Mouse (Mus musculus) hindbrain, postnatal 0 days (tissue): ENCODE data around the gene Gm8369. TPM values are rescaled to one million over a fixed set of nuclear protein-coding genes. Genes with fewer than 3 reads are reported as not detected.
"Not testable (repeated sequence)": the region's sequence is repeated elsewhere in the genome, so short reads cannot be mapped to it uniquely, and the experiment has no call there.

Experiments used
- ATAC-seq: fragments of 200-750 bp; cut with Nextera tagmentation; 2 replicates; pipeline ENCODE4 v1.8.0; 2017; ENCODE audit warnings: mild to moderate bottlenecking, moderate TSS enrichment, moderate library complexity
- DNase-seq: peaks from one replicate; pipeline ENCODE4 v3.0.0-alpha.2; 2015; ENCODE audit warnings: low spot score
- H3K27ac ChIP-seq: fragments of 300-500 bp; sonication (generic); 2 replicates; pipeline ENCODE4 v1.5.1; 2014; ENCODE audit warnings: mild to moderate bottlenecking
- H3K27me3 ChIP-seq: fragments of 300-500 bp; sonication (generic); 2 replicates; pipeline ENCODE4 v1.6.1; 2014; ENCODE audit warnings: low read length, mixed read lengths; ENCODE audit not compliant: insufficient read depth
- H3K36me3 ChIP-seq: fragments of 300-500 bp; sonication (generic); 2 replicates; pipeline ENCODE4 v1.6.1; 2014; ENCODE audit warnings: low read length, mixed read lengths; ENCODE audit not compliant: insufficient read depth
- H3K4me1 ChIP-seq: fragments of 300-500 bp; sonication (generic); 2 replicates; pipeline ENCODE4 v1.6.1; 2014; ENCODE audit warnings: antibody characterized with exemption, low read length, mixed read lengths; ENCODE audit not compliant: insufficient read depth
- H3K4me2 ChIP-seq: fragments of 300-500 bp; sonication (generic); 2 replicates; pipeline ENCODE4 v1.6.1; 2014; ENCODE audit warnings: low read depth, mild to moderate bottlenecking, low read length, moderate library complexity, mixed read lengths
- H3K4me3 ChIP-seq: fragments of 300-500 bp; sonication (generic); 2 replicates; pipeline ENCODE4 v1.5.1; 2014; ENCODE audit warnings: low read length
- H3K9ac ChIP-seq: fragments of 300-500 bp; sonication (generic); replicated peaks from 2 replicates; pipeline ENCODE4 v1.6.1; 2014; ENCODE audit warnings: mild to moderate bottlenecking, low read length, moderate library complexity, mixed read lengths
- H3K9me3 ChIP-seq: fragments of 300-500 bp; sonication (generic); 2 replicates; pipeline ENCODE4 v1.6.1; 2016; ENCODE audit warnings: low read length, mixed read lengths
- CTCF ChIP-seq: IDR thresholded peaks from 2 replicates; pipeline ENCODE4 v1.5.1; 2016; ENCODE audit warnings: antibody characterized with exemption, control low read depth, low read depth
- WGBS: fragments of 180-500 bp; shearing (Covaris S2); extraction: QIAGEN DNeasy Blood & Tissue Kit; methylation state at CpG from one replicate; pipeline ENCODE4 v1.1.7; 2014; 5-methylcytosine and 5-hydroxymethylcytosine counted together
- polyA plus RNA-seq: library from polyadenylated mRNA; unstranded; fragments of >200 nt; fragmentation: Nextera tagmentation; extraction: Ambion mirVana; gene quantifications from 2 replicates; pipeline ENCODE4 v1.2.1, GENCODE M21; 2015
- total RNA-seq: library from RNA; depleted of rRNA; stranded (reverse); fragments of >200 nt; gene quantifications from 2 replicates; pipeline ENCODE4 v1.2.3, GENCODE M21; 2014

Gm8369 gene
- total and polyA plus RNA-seq, 2 experiments from 2014 or later, result not detected

DNA sequence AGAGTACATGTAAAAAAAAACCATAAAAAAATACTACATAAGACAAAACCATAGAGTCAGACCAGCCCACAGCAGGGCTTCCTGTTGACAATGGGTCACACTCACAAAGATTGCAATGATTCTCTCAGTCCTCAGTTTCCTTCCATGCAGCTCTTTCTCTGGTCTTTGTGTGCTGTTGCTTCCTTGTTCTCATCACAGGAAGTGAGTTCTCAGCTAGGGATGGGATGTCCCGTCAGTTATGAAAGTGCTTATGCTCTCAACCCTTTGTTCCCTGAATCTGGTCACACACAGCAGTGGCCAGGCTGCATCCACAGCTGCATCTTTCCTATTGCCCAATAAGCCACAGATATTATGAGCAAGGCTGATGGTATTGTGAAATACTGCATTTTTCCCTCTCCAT is 27.7 kb downstream of the Gm8369 start:
- Histone ChIP-seq H3K4me2 (no peak overlapping the region), H3K36me3 (no peaks in the 10 kb centered on the region), H3K4me1 (no peaks in the 10 kb centered on the region), H3K27ac (no peak overlapping the region), H3K4me3 (no peak overlapping the region), H3K9ac (no peak overlapping the region), H3K27me3 (no peaks in the 10 kb centered on the region), H3K9me3 (no peaks in the 10 kb centered on the region)
- WGBS, result 60% methylated on average over 1 of the region's 1 CpGs
- TF ChIP-seq CTCF, result no peak
- no peak for ATAC-seq
- DNase-seq, result no peak

DNA sequence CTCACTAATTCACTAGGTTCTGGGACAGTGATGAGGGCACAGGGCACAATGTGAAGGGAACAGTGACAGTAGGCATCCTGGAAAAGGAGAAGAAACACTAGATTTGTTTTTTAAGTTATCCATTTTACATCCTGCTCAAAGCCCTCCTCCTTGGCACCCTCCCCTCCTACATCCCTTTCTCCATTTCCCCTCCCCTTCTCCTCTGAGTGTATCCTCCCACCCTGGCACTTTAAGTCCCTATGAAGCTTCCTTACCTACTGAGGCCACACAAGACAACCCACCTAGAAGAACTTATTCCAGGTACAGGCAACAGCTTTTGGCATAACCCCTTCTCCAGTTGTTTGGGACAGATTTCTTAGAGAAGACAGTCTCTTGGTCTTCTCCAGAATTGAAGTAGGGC is 30.5 kb downstream of the Gm8369 start, which contains the start of gene Ms4a6b:
Ms4a6b (plus strand) TSS at position 267 of the 400 bp plus-strand sequence.
- no peak within 1 kb of the TSS for H3K27ac ChIP-seq
- H3K9ac ChIP-seq, result no peak within 1 kb of the TSS
- no peaks in the 10 kb centered on the region for H3K4me1 ChIP-seq
- no peak within 1 kb of the TSS for H3K4me2 ChIP-seq
- DNase-seq, result no peak
- no peaks in the 10 kb centered on the region for H3K9me3 ChIP-seq
- TF ChIP-seq CTCF, result no peak
- H3K27me3 ChIP-seq, result no peaks in the 10 kb centered on the region
- no peaks in the 10 kb centered on the region for H3K36me3 ChIP-seq
- ATAC-seq, result no peak
- no peak within 1 kb of the TSS for H3K4me3 ChIP-seq

DNA sequence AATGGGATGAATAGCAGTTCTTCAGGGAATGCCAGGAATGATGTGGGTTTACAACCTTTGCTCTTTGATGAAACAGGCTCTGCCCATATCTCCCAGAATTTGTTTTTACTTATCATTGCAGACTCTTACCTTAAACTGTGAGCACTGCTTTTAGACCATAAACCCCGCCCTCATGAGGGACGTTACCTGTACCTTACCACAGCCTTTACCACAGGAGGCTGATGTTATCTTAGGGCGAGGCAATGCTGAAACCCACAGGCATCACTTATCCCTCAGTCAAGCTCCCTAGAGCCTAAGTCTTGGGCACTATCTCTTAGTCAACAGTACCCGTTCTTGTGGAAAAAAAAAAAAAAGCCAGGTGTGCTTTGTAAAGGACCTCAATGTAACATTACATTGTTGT is 31.1 kb downstream of the Gm8369 start:
- Histone ChIP-seq H3K27me3 (no peaks in the 10 kb centered on the region), H3K4me1 (no peaks in the 10 kb centered on the region), H3K4me3 (no peak overlapping the region), H3K9me3 (no peaks in the 10 kb centered on the region), H3K4me2 (no peak overlapping the region), H3K27ac (no peak overlapping the region), H3K9ac (no peak overlapping the region), H3K36me3 (no peaks in the 10 kb centered on the region)
- ATAC-seq (no peak), DNase-seq (no peak)
- TF ChIP-seq CTCF, result no peak
- 81% methylated on average over 4 of the region's 4 CpGs for WGBS

DNA sequence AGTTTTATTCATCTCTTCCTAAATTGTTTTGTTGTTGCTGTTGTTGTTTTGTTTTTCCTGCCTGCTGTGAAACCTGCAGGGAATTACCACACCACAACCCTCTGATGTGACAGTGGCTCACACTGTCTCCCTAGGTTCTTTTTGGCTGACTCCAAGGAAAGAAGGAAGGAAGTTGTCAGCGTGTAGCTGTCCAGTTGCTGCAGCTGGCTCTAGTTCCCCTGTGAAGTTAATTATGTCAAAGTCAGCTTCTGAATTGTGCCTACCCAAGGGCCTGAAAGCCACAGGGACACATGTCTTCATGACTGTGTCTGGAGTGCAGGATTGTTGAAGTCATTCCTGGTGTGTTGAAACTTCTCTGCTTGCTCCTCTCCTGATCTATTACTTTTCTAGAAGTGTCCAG is 31.6 kb downstream of the Gm8369 start:
- ATAC-seq, H3K4me3 ChIP-seq: not testable (repeated sequence)
- 62% methylated on average over 1 of the region's 1 CpGs for WGBS

DNA sequence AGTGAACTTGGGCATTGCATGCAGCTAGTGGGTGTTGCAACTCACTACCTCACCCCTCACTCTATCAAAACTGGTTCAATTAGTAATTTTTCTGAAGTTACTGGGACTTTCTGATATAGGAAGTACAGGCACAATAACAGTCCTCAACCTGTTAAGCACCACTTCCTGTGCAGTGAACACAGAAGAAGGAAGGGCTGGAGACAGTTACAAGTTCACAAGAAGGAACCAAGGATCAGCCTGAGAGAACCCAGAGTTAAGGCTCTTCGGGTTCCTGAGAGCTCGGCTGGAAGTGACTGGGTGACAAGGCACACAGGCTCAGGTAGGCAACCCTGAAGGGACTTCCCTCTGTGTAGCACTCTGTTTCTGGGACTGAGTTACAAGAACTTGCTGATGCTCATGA is 32.6 kb downstream of the Gm8369 start:
- H3K9me3 ChIP-seq, H3K27ac ChIP-seq, ATAC-seq, H3K4me3 ChIP-seq, DNase-seq, H3K9ac ChIP-seq, H3K27me3 ChIP-seq, H3K4me2 ChIP-seq, H3K36me3 ChIP-seq, H3K4me1 ChIP-seq: not testable (repeated sequence)
- 80% methylated on average over 2 of the region's 2 CpGs for WGBS

More for the DNA sequence above, 31.6 kb downstream of the Gm8369 start:
- not testable (repeated sequence) for H3K36me3 ChIP-seq, H3K9me3 ChIP-seq, H3K27ac ChIP-seq, DNase-seq, H3K4me2 ChIP-seq, H3K9ac ChIP-seq, H3K27me3 ChIP-seq, H3K4me1 ChIP-seq

DNA sequence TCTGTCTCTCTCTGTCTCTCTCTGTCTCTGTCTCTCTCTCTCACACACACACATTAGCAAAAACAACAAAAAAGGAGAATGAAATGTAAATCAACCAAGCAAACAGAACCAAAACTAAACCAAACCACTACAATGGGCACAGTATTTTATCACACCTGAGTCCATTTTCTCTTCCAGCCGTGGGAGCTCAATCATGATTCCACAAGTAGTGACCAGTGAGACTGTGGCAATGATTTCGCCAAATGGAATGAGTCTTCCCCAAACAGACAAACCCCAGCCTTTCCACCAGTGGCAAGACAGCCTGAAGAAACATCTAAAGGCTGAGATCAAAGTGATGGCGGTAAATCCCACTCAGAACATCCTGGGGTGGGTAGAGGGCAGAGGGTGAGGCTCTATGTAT is 34.4 kb downstream of the Gm8369 start:
- Histone ChIP-seq H3K27me3 (no peaks in the 10 kb centered on the region), H3K4me3 (no peak overlapping the region), H3K36me3 (no peaks in the 10 kb centered on the region), H3K4me2 (no peak overlapping the region), H3K9ac (no peak overlapping the region), H3K27ac (no peak overlapping the region), H3K4me1 (no peaks in the 10 kb centered on the region), H3K9me3 (no peaks in the 10 kb centered on the region)
- WGBS, result 86% methylated on average over 3 of the region's 3 CpGs
- DNase-seq (no peak), ATAC-seq (no peak)
- TF ChIP-seq CTCF, result no peak

DNA sequence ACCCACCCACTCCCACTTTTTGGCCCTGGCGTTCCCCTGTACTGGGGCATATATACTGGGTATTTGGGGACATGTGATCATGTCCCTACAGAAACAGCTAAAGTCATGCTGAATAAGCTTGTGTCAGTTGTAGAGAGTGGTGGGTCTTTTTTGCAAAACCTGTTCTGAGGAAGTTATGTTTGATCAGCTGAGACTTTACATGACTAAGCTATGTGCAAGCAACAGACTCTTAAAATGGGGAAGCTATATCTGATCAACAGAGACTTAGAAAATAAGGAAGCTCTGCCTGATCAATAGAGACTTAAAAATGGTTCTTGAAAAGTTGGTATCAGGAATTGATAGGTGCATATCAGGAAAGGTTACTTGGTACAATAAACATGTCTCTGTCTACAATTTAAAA is 47.7 kb downstream of the Gm8369 start:
- H3K27ac ChIP-seq, result no peak overlapping the region
- no peaks in the 10 kb centered on the region for H3K27me3 ChIP-seq
- H3K4me2 ChIP-seq, result no peak overlapping the region
- no peaks in the 10 kb centered on the region for H3K4me1 ChIP-seq
- no peak for TF ChIP-seq CTCF
- no peaks in the 10 kb centered on the region for H3K9me3 ChIP-seq
- H3K4me3 ChIP-seq, result no peak overlapping the region
- H3K36me3 ChIP-seq, result no peaks in the 10 kb centered on the region
- DNase-seq, result no peak
- ATAC-seq, result no peak
- H3K9ac ChIP-seq, result no peak overlapping the region
- 77% methylated on average over 1 of the region's 1 CpGs for WGBS
